Mouse (Mus musculus) macrophage (primary cell): ENCODE measurements around the gene Il16. TPM values are rescaled to one million over a fixed set of nuclear protein-coding genes. Genes with fewer than 3 reads are reported as not detected.

Experiments
- H3K27ac ChIP-seq: fragments of 350-480 bp; formaldehyde crosslinking; 2 replicates; pipeline ENCODE4 v1.9.0; 2021
- H3K36me3 ChIP-seq: fragments of 350-480 bp; formaldehyde crosslinking; 2 replicates; pipeline ENCODE4 v1.9.0; 2021; ENCODE audit errors: inconsistent target
- H3K4me3 ChIP-seq: fragments of 350-480 bp; formaldehyde crosslinking; 2 replicates; pipeline ENCODE4 v1.9.0; 2021; ENCODE audit errors: inconsistent target
- H3K79me2 ChIP-seq: fragments of 350-480 bp; formaldehyde crosslinking; 2 replicates; pipeline ENCODE4 v1.9.0; 2021; ENCODE audit errors: inconsistent target
- WGBS: methylation state at CpG from one replicate; pipeline ENCODE4 v1.1.7; 2026; ENCODE audit warnings: inconsistent platforms; ENCODE audit not compliant: missing documents; 5-methylcytosine and 5-hydroxymethylcytosine counted together
- polyA plus RNA-seq: library from polyadenylated mRNA; stranded (reverse); fragments of 250-400 nt; gene quantifications from 3 replicates; pipeline ENCODE4 v1.2.4, GENCODE M21; 2018; ENCODE audit warnings: inconsistent platforms
- total RNA-seq, 78 experiments: library from RNA; depleted of rRNA; stranded (reverse); fragments of 250-400 nt; gene quantifications; 1 replicate in 9 of 78; 2 replicates in 24 of 78; 3 replicates in 43 of 78; 4 replicates in 2 of 78; pipeline ENCODE4 v1.2.4; 2018; ENCODE audit warnings: inconsistent platforms in 56 of 78

The Il16 gene
- total RNA-seq (2018; cell fraction: chromatin; rRNA removed): 10 to 100 TPM in 8 of 26 experiments, 1 to 10 TPM in 14, under 1 TPM in 4; 0.75 to 28.2 (median 3.7) TPM
- total RNA-seq (2018; cell fraction: cytosol; rRNA removed): 10 to 100 TPM in 11 of 26 experiments, 1 to 10 TPM in 15; 2.0 to 24.5 (median 8.1) TPM
- total RNA-seq (2018; cell fraction: nucleus; rRNA removed): 10 to 100 TPM in 9 of 26 experiments, 1 to 10 TPM in 17; 1.5 to 37.2 (median 5.4) TPM
- 5.7 to 25.3 TPM (median 16.3 TPM) in 3 replicates for polyA plus RNA-seq

DNA sequence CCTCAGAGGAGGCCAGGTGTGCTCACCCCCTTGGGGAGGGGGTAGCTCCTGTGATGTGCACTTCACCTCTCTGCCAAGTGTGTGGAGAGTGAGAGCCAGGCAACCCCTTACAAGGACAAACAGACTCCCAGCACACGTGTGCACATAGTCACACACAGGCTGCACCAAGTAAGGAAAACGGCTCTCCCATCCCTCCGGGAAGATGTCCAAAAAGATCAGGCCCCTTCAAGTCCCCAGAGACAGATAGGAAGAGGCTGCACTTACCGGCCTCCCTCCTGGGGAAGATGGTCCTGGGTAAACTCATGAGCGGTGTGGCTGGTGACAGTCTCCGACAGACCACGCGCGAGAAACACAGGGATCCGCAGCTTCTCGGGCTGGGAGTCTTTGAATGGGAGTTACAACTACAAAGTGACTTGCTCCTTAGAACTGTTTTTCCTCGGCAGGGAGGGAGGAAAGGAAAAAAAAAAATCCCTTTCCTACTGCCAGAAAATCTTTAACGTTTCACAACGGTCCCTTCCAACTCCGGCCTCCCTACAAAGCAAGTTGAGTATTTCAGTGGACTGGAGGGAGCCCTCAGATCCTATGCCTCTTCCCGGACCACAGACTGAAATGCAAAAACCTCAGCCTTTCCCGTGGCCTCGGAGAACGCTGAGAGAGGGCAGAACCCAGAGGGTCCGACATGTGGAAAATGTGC is at the start of gene Il16:
Gene Il16 (minus strand): TSS at position 314 of the 694 bp plus-strand sequence.
- 73% methylated on average over 19 of the region's 20 CpGs for WGBS
- Histone ChIP-seq H3K36me3 (no peaks in the 10 kb centered on the region), H3K27ac (no peak within 1 kb of the TSS), H3K4me3 (no peak within 1 kb of the TSS), H3K79me2 (no peaks in the 10 kb centered on the region)

- Histone ChIP-seq H3K4me3 (no peak within 1 kb of the TSS), H3K36me3 (no peaks in the 10 kb centered on the region), H3K79me2 (no peaks in the 10 kb centered on the region), H3K27ac (no peak within 1 kb of the TSS)
- 56% methylated on average over 14 of the region's 14 CpGs for WGBS
Measured at GRCm38 (mm10) chr7:83794705-83795104, 49.2 kb upstream of the Il16 start, which contains the start of gene Cfap161. TSS of gene Cfap161 (minus strand) at chr7:83794880.

DNA sequence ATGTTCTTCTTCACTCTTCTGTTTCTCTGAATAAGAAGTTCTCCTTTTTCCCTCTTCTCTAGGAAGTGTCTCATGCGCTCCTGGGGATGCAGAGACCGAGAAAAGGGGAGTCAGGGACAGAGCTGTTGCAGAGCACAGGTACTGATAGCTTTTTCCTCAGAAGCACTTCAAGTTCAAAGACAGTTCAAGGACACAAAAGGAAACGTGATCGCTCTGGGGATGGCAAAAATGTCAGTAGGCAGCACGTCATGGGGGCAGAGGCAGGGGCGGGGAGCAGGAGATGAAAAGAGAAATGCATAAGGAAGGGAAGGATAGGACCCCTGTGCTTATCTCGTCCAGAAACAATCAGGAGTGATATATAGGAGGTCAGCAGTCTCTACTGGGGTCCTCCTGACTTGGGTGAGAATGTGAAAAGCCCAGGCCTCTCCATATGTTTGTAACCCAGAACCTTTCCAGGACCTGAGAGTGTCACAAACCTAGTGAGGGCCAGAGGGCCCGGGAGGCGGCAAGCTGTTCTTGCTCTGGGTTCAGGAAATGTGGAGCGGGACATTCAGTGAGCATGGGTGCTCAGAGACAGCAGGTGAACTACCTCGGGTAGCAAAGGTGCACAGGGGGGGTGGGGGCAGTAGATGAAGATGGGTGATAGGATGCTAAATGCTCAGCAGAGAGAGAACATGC is 48.6 kb upstream of the Il16 start:
- WGBS: 65% methylated on average over 11 of the region's 11 CpGs
- Histone ChIP-seq H3K4me3 (no peak overlapping the region), H3K27ac (no peak overlapping the region), H3K36me3 (no peaks in the 10 kb centered on the region), H3K79me2 (no peaks in the 10 kb centered on the region)

GRCm38 (mm10) chr7:83780881-83781280 is 35.4 kb upstream of the Il16 start:
- Histone ChIP-seq H3K79me2 (no peaks in the 10 kb centered on the region), H3K36me3 (no peaks in the 10 kb centered on the region), H3K4me3 (no peak overlapping the region), H3K27ac (no peak overlapping the region)
- 88% methylated on average over 4 of the region's 4 CpGs for WGBS

DNA sequence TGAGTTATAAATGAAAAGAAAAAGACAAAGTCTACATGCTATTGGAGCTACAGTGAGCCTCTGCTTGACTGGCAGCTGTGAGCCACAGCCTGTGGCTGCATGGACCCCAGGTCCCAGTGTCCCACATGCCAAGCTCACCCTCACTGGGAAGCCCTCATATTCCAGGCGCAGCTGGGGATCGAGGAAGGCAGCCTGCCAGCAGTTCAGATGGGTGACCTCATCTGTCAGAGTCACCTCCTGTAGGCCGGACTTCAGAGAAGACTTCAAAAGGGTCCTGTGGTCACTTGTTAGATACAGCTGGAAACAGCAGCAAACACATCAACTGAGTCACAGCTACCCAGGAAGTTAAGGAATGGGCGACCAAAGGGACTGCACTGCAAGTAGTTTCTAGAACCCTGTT is 34.5 kb upstream of the Il16 start:
- Histone ChIP-seq H3K27ac (no peak overlapping the region), H3K4me3 (no peak overlapping the region), H3K36me3 (no peaks in the 10 kb centered on the region), H3K79me2 (no peaks in the 10 kb centered on the region)
- 88% methylated on average over 4 of the region's 4 CpGs for WGBS

DNA sequence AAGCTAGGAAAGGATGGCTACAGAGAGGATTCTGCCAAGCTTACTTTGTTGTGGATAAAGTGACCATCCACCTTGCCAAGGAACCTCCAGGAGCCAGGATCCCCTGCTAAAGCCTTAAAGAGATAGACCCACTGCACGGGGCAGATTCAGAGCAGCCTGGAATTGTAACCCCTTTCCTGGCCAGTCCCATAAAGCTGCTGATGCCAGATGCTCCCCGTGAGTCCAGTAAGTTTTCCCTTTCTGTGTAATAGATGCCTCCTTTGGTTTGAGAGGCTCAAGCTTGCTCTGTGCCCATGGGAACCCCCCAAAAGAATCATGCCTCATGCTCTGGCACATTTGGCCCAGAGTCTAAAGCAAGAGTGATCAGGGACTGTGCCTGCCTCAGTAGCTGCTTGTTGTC is 33.5 kb upstream of the Il16 start:
- no peaks in the 10 kb centered on the region for H3K36me3 ChIP-seq
- no peaks in the 10 kb centered on the region for H3K79me2 ChIP-seq
- no peak overlapping the region for H3K27ac ChIP-seq
- no peak overlapping the region for H3K4me3 ChIP-seq
- WGBS: 91% methylated on average over 2 of the region's 2 CpGs

DNA sequence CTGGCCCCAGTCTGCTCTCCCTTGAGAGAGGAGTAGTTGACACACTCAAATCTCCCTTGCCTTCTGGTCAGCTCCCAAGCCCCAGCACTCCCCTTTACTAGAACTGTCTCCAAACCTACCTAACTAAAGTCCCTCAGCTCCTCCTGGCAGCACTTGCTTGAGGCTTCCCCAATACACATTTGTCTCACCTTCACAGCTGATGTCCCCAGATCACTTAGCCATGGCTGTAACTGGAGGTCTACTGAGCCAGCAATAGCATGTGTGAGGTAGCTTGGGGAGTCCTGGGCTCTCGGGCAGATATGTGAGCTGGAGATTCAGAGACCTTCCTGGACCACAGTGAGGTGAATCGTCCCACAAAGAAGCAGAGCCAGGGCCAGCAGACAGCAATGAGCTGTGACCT is 33.0 kb upstream of the Il16 start:
- Histone ChIP-seq H3K36me3 (no peaks in the 10 kb centered on the region), H3K79me2 (no peaks in the 10 kb centered on the region), H3K4me3 (no peak overlapping the region), H3K27ac (no peak overlapping the region)
- WGBS: 88% methylated on average over 2 of the region's 2 CpGs

DNA sequence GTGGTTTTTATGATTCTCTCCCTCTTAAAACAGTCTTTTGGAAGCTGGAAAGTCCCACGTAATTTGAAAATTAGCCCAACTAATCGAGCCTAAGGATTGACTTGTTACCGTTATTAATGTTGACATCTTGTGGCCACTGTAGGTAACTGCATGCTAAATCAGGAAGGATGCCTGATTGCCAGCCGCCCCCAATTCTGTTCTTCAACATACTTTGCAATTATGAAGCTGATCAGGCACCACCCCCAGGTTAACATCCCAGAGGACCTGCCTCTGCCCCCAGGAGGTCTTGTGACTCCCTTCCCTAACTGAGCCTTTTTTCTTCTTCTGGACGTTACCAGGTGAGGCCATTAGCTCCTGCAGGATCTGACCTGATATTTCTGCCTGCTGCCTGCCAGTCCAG is 29.2 kb upstream of the Il16 start:
- WGBS: 18% methylated on average over 5 of the region's 5 CpGs
- no peaks in the 10 kb centered on the region for H3K79me2 ChIP-seq
- no peak overlapping the region for H3K4me3 ChIP-seq
- no peaks in the 10 kb centered on the region for H3K36me3 ChIP-seq
- no peak overlapping the region for H3K27ac ChIP-seq

DNA sequence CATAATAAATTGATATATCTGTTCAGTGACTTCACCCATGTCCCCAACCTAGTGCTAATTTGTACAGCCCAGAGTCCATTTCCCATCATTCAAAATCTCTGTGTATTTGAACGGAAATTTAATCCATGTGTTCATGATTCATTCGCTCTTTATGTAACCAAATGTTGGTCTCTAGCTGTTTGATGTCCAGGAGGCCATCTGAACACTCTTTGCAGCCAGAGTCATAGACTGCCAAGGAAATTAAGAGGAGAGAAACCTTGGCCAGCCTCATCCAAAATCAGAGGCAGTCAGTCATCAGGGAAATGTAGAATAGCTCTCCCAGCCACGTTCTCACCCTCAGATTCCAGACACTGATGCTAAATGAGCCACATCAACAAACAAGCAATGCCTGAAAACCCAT is 18.1 kb upstream of the Il16 start:
- 92% methylated on average over 3 of the region's 3 CpGs for WGBS
- Histone ChIP-seq H3K27ac (no peak overlapping the region), H3K4me3 (no peak overlapping the region), H3K79me2 (no peaks in the 10 kb centered on the region), H3K36me3 (no peaks in the 10 kb centered on the region)

- H3K79me2 ChIP-seq: no peaks in the 10 kb centered on the region
- H3K4me3 ChIP-seq: no peak overlapping the region
- no peaks in the 10 kb centered on the region for H3K36me3 ChIP-seq
- H3K27ac ChIP-seq: no peak overlapping the region
- WGBS: 95% methylated on average over 5 of the region's 5 CpGs
Measured at GRCm38 (mm10) chr7:83762336-83762735, 16.8 kb upstream of the Il16 start.

DNA sequence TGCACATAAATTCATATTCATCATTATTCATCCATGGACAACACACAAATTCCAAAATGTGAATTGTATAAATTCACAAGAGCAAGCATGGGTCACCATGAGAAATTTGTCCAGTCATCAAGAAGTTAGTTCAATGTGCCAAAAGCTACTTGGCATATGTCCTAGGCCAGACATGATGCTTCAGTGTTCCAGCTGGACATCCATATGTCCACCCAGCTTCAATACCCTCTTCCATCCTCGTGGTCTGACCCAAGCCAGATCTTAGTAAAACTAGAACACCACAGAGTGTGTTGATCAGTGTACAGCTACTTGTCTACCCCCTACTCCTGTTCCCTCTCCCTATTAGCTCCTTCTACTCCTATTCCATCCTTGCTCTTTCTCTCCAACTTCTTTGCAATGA is 5.5 kb upstream of the Il16 start:
- Histone ChIP-seq H3K4me3 (no peak overlapping the region), H3K79me2 (no peaks in the 10 kb centered on the region)
- 87% methylated on average over 1 of the region's 1 CpGs for WGBS

DNA sequence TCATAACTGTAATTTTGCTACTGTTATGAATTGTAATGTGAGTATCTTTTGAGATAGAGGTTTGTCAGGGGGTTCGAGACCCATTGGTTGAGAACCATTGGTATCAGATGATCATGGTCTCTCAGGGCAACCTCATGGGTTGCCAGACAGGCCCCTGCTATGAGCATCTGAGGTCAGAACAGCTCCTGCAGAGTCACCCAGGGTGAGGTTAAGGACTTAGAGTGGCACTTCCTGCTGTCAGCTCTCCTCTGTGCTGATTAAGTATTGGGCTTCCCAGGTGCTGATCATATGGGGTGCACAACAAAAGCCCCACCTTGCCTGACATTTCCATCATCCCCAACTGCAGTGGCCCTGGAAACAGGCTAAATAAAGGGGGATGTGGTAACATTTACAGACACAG is 2.9 kb upstream of the Il16 start:
- no peak overlapping the region for H3K27ac ChIP-seq
- WGBS: 90% methylated on average over 1 of the region's 1 CpGs
- no peaks in the 10 kb centered on the region for H3K36me3 ChIP-seq
- no peaks in the 10 kb centered on the region for H3K79me2 ChIP-seq
- H3K4me3 ChIP-seq: no peak overlapping the region

More for the DNA sequence above, 5.5 kb upstream of the Il16 start:
- Histone ChIP-seq H3K36me3 (no peaks in the 10 kb centered on the region), H3K27ac (no peak overlapping the region)

GRCm38 (mm10) chr7:83746107-83746687 is 671 bp upstream of the Il16 start:
- WGBS: 83% methylated on average over 8 of the region's 8 CpGs

DNA sequence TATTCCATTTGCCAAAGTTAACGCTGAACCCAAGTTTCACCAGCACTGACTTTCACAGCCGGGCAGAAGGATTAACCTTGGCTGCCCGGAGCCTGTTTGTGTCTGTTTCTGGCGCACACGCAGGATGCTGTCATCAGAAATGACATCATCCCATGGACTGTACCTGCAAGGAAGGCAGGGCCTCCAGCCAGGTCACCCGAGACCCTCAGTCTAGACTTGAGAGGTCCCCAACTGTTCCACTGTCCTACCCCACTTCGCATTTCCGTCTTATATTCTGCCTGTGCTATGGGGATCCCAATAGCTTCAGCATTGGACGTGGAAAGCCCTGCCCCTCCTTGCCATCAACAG is 487 bp downstream of the Il16 start:
- Histone ChIP-seq H3K79me2 (no peaks in the 10 kb centered on the region), H3K36me3 (no peaks in the 10 kb centered on the region), H3K4me3 (no peak overlapping the region), H3K27ac (no peak overlapping the region)
- WGBS: 92% methylated on average over 9 of the region's 9 CpGs

More at GRCm38 (mm10) chr7:83746107-83746687, 671 bp upstream of the Il16 start:
- Histone ChIP-seq H3K27ac (no peak overlapping the region), H3K4me3 (no peak overlapping the region), H3K79me2 (no peaks in the 10 kb centered on the region), H3K36me3 (no peaks in the 10 kb centered on the region)

- Histone ChIP-seq H3K36me3 (no peaks in the 10 kb centered on the region), H3K79me2 (no peaks in the 10 kb centered on the region), H3K4me3 (no peak overlapping the region), H3K27ac (no peak overlapping the region)
- 88% methylated on average over 4 of the region's 4 CpGs for WGBS
Measured at GRCm38 (mm10) chr7:83744250-83744649, 1.3 kb downstream of the Il16 start.
